Mouse (Mus musculus) adrenal gland, postnatal 25 days (tissue): ENCODE measurements around the gene Pex11g. TPM values are rescaled to one million over a fixed set of nuclear protein-coding genes. Genes with fewer than 3 reads are reported as not detected.
A peak's percentile ranks its signal among the peaks of the same experiment; 100 is the strongest.

Source experiments
- DNase-seq: peaks from one replicate; pipeline ENCODE4 v3.0.0; 2021; ENCODE audit warnings: mixed read lengths
- long read RNA-seq: library from polyadenylated mRNA; stranded (forward); transcript quantifications from one replicate; pipeline ENCODE4 v2.0.0, GENCODE M21; 2021
- total RNA-seq: library from RNA; stranded (reverse); gene quantifications from 2 replicates; pipeline ENCODE4 v1.2.3, GENCODE M21; 2021

The Pex11g gene
- total RNA-seq: 11.2 and 12.4 TPM in 2 replicates
- long read RNA-seq, transcript Pex11g-201 (5 exons, 2,870 nt): major isoform, 40 of 50 reads
- long read RNA-seq, partial matches to known transcripts: 1 of 50 reads
- long read RNA-seq, other reads (novel, unspliced or antisense): 9 of 50 reads

GRCm38 (mm10) chr8:3467006-3467885 is at the start of gene Pex11g:
TSS of gene Pex11g (minus strand) at chr8:3467680.
- DNase-seq: peak; percentile 100

GRCm38 (mm10) chr8:3517117-3517495 is 49.6 kb upstream of the Pex11g start:
- no peak for DNase-seq

DNA sequence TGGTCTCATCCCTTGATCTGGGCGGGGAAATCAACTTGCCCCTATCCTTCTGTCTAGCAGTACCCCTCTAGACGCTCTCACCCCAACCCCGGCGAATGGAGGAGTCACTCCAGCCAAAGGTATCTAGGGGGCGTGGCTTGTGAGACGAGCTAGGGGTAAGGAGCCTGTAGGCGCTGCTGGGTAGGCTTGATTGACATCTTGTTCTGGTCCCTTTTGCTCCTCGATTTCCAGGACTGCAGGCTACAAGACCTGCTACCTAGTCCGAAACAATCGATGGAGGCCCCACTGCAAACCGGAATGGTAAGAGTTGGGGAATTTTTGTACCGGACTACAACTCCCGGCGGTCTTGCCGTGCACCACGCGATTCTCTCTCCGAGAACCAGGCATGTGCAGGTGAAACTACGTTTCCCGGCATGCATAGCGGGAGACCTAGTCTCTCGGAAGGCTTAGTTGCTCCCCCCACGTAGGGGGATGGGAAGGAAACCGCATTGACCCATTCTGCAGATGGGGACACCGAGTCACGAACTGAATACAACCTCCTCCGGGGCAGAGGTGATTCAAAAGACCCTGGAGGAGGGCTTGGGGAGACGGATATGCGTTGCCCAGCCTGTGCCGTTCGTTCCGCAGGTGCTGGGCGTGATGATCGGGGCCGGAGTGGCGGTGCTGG is 49.1 kb upstream of the Pex11g start:
- DNase-seq: peak; percentile 90

DNA sequence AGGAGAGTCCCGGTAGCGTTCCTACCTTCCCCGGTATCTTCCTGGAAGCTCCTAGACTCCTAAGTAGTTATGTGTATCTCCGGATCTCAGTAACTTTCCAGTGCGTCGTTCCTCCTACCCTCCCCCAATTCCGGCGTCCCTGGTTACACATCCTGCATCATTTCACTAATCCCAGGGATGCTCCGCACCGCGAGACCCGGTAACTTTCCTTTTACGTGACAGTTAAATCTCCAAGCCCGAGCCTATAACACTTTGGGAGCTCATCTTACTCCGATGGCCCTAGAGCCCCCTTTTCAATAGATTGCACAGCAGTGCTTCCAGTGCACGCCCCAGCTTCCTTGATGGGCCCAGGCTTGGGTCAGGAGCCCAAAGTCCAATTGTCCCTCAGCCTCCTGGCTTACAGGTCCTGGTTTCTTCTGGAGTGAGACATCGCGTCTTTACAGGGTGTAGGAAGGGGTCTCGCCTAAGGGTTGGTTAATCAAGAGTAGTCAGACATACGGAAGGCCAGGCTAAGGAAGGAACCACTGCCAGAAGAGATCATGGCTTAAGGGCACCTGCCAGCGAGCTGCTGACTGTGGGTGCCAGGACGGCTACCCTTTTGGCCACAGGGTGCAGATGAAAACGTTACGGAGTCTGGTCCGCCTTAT is 48.4 kb upstream of the Pex11g start:
- peak; percentile 35 for DNase-seq

GRCm38 (mm10) chr8:3515260-3515671 is 47.8 kb upstream of the Pex11g start, which contains the start of gene Pnpla6:
TSS of gene Pnpla6 (plus strand) at chr8:3515384.
- peak; percentile 91 for DNase-seq

DNA sequence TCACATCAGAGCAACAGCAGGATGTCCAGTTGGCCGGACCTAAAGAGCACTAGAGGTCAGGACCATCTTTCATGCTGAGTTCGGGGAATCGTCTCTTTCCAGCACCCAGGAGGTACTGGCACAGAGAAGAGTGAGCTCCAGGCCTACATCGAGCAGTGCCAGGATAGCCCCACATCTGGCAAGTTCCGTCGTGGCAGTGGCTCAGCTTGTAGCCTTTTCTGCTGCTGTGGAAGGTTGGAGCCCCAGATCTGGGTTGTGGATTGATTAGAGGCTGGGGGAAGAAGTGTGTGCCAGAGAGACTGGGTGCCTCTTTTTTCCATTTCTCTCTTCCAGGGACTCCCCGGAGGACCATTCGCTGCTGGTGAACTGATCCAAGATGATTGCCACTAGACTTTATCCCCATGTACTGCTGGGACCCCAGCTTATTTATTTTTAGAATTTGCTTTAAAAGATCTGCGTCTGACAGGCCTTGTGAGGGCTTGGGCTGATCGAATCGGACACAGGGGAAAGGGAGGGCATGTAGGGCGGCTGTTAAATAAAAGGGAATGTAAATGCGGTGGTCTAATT is 47.3 kb upstream of the Pex11g start:
- DNase-seq: no peak

GRCm38 (mm10) chr8:3507979-3508754 is 40.7 kb upstream of the Pex11g start:
- no peak for DNase-seq

DNA sequence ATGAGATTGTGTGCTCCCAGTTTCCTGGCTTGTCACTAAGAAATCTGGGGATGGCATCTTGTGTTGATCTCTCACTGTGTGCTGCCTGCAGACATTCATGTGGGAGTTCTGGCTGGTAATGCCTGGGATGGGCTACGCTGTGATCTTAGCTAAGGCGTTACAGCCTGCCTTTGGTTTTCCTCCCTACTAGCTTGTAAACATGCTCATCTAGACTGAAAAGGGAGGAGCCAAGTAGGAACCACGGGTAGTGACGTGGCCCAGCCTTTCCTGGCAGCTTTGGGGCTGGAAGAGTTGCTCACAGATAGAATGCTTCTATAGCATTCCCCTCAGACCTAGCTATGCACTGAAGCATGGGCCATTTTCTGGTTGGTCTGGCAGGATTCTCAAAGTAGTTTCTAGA is 34.7 kb upstream of the Pex11g start:
- DNase-seq: no peak

- peak; percentile 98 for DNase-seq
Observed at GRCm38 (mm10) chr8:3500235-3501090, 33.0 kb upstream of the Pex11g start, which contains the start of gene Mcoln1. TSS of gene Mcoln1 (plus strand) at chr8:3500457.

DNA sequence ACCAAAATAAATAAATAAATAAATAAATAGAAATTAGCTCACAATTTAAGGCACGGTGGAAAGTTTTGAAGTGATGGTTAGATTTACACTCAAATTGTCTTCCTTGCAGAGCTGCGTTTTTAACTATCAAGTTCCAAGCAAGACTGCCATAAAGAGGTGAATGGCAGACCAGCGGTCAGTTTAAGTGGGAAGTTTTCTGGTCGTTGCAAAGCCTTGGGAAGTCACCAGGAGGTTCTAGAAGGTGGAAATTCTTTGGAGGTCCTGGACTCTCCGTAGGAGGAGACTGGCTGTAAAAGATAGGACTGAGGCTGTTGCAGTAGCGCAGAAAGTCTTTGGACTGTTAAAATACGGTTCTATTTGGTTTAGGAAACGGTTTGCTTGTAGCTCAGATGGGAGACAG is 32.3 kb upstream of the Pex11g start:
- DNase-seq: no peak

GRCm38 (mm10) chr8:3498583-3498982 is 31.1 kb upstream of the Pex11g start:
- DNase-seq: no peak

GRCm38 (mm10) chr8:3496428-3496748 is 28.9 kb upstream of the Pex11g start:
- no peak for DNase-seq

- DNase-seq: no peak
Observed at GRCm38 (mm10) chr8:3495578-3496427, 28.3 kb upstream of the Pex11g start.

GRCm38 (mm10) chr8:3493845-3494208 is 26.3 kb upstream of the Pex11g start:
- DNase-seq: no peak

GRCm38 (mm10) chr8:3492901-3493844 is 25.7 kb upstream of the Pex11g start, which contains the start of gene Zfp358:
TSS of gene Zfp358 (plus strand) at chr8:3493138.
- peak; percentile 82 for DNase-seq

DNA sequence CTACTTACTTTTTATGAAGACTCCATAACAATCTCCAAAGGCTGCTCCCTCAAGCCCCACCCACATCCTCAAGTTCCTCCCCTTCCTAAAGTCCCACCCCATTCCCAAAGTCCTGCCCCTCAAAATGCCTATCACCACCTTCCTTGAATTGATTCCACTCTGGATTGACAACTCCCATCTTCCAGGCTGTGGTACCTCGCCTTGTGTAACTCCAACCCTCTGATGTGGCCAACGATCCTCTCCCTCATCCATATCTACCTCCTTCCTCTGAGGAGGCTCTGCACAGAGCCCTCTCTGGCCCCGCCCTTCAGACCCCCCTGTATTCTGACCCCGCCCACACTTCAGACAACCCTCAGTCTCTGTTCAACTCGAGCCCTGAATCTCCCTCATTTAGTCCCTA is 17.7 kb upstream of the Pex11g start:
- no peak for DNase-seq

GRCm38 (mm10) chr8:3483546-3483945 is 16.1 kb upstream of the Pex11g start:
- no peak for DNase-seq

GRCm38 (mm10) chr8:3482240-3482740 is 14.8 kb upstream of the Pex11g start:
- no peak for DNase-seq
